13 mouse cellular contexts compared by ENCODE assay signal in the genomic region with DNA sequence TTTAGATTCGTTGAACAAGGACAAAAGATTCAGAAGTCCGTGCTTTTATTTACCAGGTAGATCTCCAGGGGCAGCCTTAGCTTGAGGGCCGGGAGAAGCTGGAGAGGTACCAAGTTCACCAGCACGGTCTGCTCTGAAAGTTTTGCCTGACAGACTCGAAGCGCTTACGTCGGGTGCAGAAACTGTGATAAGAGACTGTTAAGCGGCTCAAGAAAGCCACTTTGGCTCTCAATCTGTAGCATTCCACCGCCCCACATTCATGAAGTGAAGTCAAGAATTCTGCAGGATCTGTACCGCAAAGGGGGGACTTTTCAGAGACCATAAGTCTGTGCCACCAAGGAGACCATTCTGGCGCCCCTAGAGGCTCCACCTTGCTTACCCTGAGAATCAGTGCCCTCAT.
"Had no signal": no experiment of that assay in that cellular context is flagged by ENCODE, and none has a peak within 500 bp of the region (broad histone marks: within the 10 kb centered on the region; RNA-seq: fewer than 3 reads in every experiment).

No protein-coding gene starts in this region.

- H3K4me3 ChIP-seq: intestine, embryonic 15.5 days; left cerebral cortex, adult 2 months; limb, embryonic 10.5 days; liver, embryonic 12.5 days; neural tube, embryonic 13.5 days; stomach, embryonic 15.5 days had no signal

- H3K36me3 ChIP-seq: intestine, embryonic 15.5 days; limb, embryonic 10.5 days; liver, embryonic 12.5 days; neural tube, embryonic 13.5 days; stomach, embryonic 15.5 days had no signal

- H3K27ac ChIP-seq: intestine, embryonic 15.5 days; left cerebral cortex, adult 2 months; limb, embryonic 10.5 days; liver, embryonic 12.5 days; neural tube, embryonic 13.5 days; stomach, embryonic 15.5 days had no signal

- H3K4me1 ChIP-seq: intestine, embryonic 15.5 days; limb, embryonic 10.5 days; stomach, embryonic 15.5 days had no signal

- H3K27me3 ChIP-seq: intestine, embryonic 15.5 days; neural tube, embryonic 13.5 days; stomach, embryonic 15.5 days had no signal

- ATAC-seq: intestine, embryonic 15.5 days; liver, embryonic 12.5 days had no signal

- H3K9ac ChIP-seq: intestine, embryonic 15.5 days; liver, embryonic 12.5 days; neural tube, embryonic 13.5 days; stomach, embryonic 15.5 days had no signal

- DNase-seq: kidney, adult 18-20 months; kidney, postnatal 14 days; midbrain, embryonic 14.5 days; retina, postnatal 1 day; right cerebral cortex, postnatal 4 days; spleen, adult 18-20 months; thymus, postnatal 36 days had no signal

- H3K9me3 ChIP-seq: intestine, embryonic 15.5 days; limb, embryonic 10.5 days; liver, embryonic 12.5 days; stomach, embryonic 15.5 days had no signal

- H3K4me2 ChIP-seq: intestine, embryonic 15.5 days; liver, embryonic 12.5 days; neural tube, embryonic 13.5 days; stomach, embryonic 15.5 days had no signal
